Mouse (Mus musculus) liver, embryonic 14.5 days (tissue): Measurements from ENCODE around the gene Cox5b. TPM values are rescaled to one million over a fixed set of nuclear protein-coding genes. Genes with fewer than 3 reads are reported as not detected.

Source experiments
- ATAC-seq: fragments of 200-750 bp; cut with Nextera tagmentation; 2 replicates; pipeline ENCODE4 v1.8.0; 2017; ENCODE audit warnings: moderate number of reproducible peaks, mild to moderate bottlenecking, moderate library complexity; ENCODE audit not compliant: insufficient read depth
- DNase-seq, 3 experiments: peaks; one replicate each; pipeline ENCODE4 v3.0.0-alpha.2; 2012 to 2013; ENCODE audit warnings: low read depth in 3 of 3, low spot score in 3 of 3
- H3K27ac ChIP-seq: fragments of 300-500 bp; sonication (generic); 2 replicates; pipeline ENCODE4 v1.5.1; 2014; ENCODE audit warnings: moderate library complexity, mild to moderate bottlenecking, control low read depth, inconsistent platforms
- H3K27me3 ChIP-seq: fragments of 300-500 bp; sonication (generic); 2 replicates; pipeline ENCODE4 v1.6.1; 2014; ENCODE audit warnings: mild to moderate bottlenecking, low read length, moderate library complexity; ENCODE audit not compliant: control insufficient read depth, insufficient read depth
- H3K36me3 ChIP-seq: fragments of 300-500 bp; sonication (generic); replicated peaks from 2 replicates; pipeline ENCODE4 v1.6.1; 2014; ENCODE audit warnings: low read depth; ENCODE audit not compliant: control insufficient read depth, insufficient read depth
- H3K4me1 ChIP-seq, 2 experiments: fragments of 200-500 bp in 1 of 2; fragments of 300-500 bp in 1 of 2; sonication (generic) in 1 of 2; replicated peaks; 2 replicates each; pipeline ENCODE4 v1.6.1; 2012 to 2014; ENCODE audit warnings: antibody characterized with exemption in 1 of 2, inconsistent platforms in 1 of 2, low read length in 1 of 2; ENCODE audit not compliant: control insufficient read depth in 2 of 2, insufficient read depth in 2 of 2
- H3K4me2 ChIP-seq: fragments of 300-500 bp; sonication (generic); 2 replicates; pipeline ENCODE4 v1.6.1; 2014; ENCODE audit warnings: low read depth, mild to moderate bottlenecking, control low read depth, moderate library complexity
- H3K4me3 ChIP-seq, 2 experiments: fragments of 200-500 bp in 1 of 2; fragments of 300-500 bp in 1 of 2; sonication (generic) in 1 of 2; 2 replicates each; pipeline ENCODE4 v1.5.1; 2012 to 2014; ENCODE audit warnings: low read depth in 2 of 2, low read length in 2 of 2, mild to moderate bottlenecking in 2 of 2, control low read depth in 1 of 2, inconsistent platforms in 1 of 2, moderate library complexity in 1 of 2; ENCODE audit not compliant: insufficient read depth in 1 of 2
- H3K9ac ChIP-seq: fragments of 300-500 bp; sonication (generic); replicated peaks from 2 replicates; pipeline ENCODE4 v1.6.1; 2014; ENCODE audit warnings: mild to moderate bottlenecking, control low read depth, moderate library complexity
- H3K9me3 ChIP-seq: fragments of 300-500 bp; sonication (generic); 2 replicates; pipeline ENCODE4 v1.6.1; 2016; ENCODE audit warnings: low read length, mixed read lengths; ENCODE audit not compliant: control insufficient read depth
- CTCF ChIP-seq: IDR thresholded peaks from 2 replicates; pipeline ENCODE4 v1.5.1; 2016; ENCODE audit warnings: antibody characterized with exemption, low read depth, control low read depth
- EP300 ChIP-seq: IDR thresholded peaks from 2 replicates; pipeline ENCODE4 v1.6.1; 2016; ENCODE audit warnings: antibody characterized with exemption, low read depth
- WGBS: fragments of 180-500 bp; shearing (Covaris S2); extraction: QIAGEN DNeasy Blood & Tissue Kit; methylation state at CpG from one replicate; pipeline ENCODE4 v1.1.7; 2014; ENCODE audit not compliant: insufficient replicate concordance; 5-methylcytosine and 5-hydroxymethylcytosine counted together
- microRNA-seq: library from miRNA; unstranded; fragments of <30 nt; microRNA quantifications from one replicate; pipeline ENCODE4, GENCODE M21; 2016
- polyA plus RNA-seq, 2 experiments: library from polyadenylated mRNA; depleted of rRNA in 1 of 2; stranded (reverse) in 1 of 2; unstranded in 1 of 2; fragments of >200 nt; fragmentation: Nextera tagmentation in 1 of 2; extraction: Ambion mirVana in 1 of 2; gene quantifications; 2 replicates each; pipeline versions ENCODE4 v1.2.1 to v1.2.3; 2012 to 2014

The Cox5b gene
- polyA plus RNA-seq, 2 experiments = 292 to 515 TPM

- Histone ChIP-seq H3K27me3 (no peaks in the 10 kb centered on the region), H3K9me3 (no peaks in the 10 kb centered on the region), H3K27ac (no peak overlapping the region), H3K36me3 (no peaks in the 10 kb centered on the region), H3K4me3 (no peak overlapping the region), H3K9ac (no peak overlapping the region), H3K4me1 (no peaks in the 10 kb centered on the region), H3K4me2 (no peak overlapping the region)
- no peak for ATAC-seq
- DNase-seq = peak; percentile 41 to 62 (median 59)
- 7% methylated on average over 4 of the region's 4 CpGs for WGBS
- TF ChIP-seq CTCF (peak; percentile 88), EP300 (no peak)
These were observed 46.1 kb downstream of the Cox5b start for GRCm38 (mm10) chr1:36737300-36737699.

- Histone ChIP-seq H3K27ac (no peak overlapping the region), H3K9me3 (no peaks in the 10 kb centered on the region), H3K27me3 (no peaks in the 10 kb centered on the region), H3K36me3 (no peaks in the 10 kb centered on the region), H3K4me2 (no peak overlapping the region), H3K4me3 (no peak overlapping the region), H3K9ac (no peak overlapping the region), H3K4me1 (no peaks in the 10 kb centered on the region)
- ATAC-seq (no peak), DNase-seq (no peak)
- TF ChIP-seq CTCF (no peak), EP300 (no peak)
- 52% methylated on average over 5 of the region's 5 CpGs for whole genome bisulfite sequencing
These were observed 48.0 kb downstream of the Cox5b start for GRCm38 (mm10) chr1:36739231-36739630.

GRCm38 (mm10) chr1:36743046-36743445 is 51.8 kb downstream of the Cox5b start:
- no peak overlapping the region for H3K9ac ChIP-seq
- ATAC-seq = no peak
- TF ChIP-seq CTCF (no peak), EP300 (no peak)
- H3K27ac ChIP-seq = no peak overlapping the region
- H3K4me1 ChIP-seq = no peaks in the 10 kb centered on the region
- 49% methylated on average over 9 of the region's 9 CpGs for WGBS
- no peaks in the 10 kb centered on the region for H3K36me3 ChIP-seq
- H3K4me3 ChIP-seq = no peak overlapping the region
- no peak for DNase-seq
- H3K9me3 ChIP-seq = no peaks in the 10 kb centered on the region
- H3K27me3 ChIP-seq = no peaks in the 10 kb centered on the region
- H3K4me2 ChIP-seq = no peak overlapping the region

Small RNA genes lying within 50 kb of the gene (microRNA-seq; reads per million reads assigned to microRNA genes)
- not detected for gene Gm24133

Other genes starting within 250 kb of the Cox5b start
- 4.8 and 5.5 TPM in 2 replicates for gene Lman2l, start 246.2 kb upstream of the Cox5b start, polyA plus RNA-seq (2012; rRNA removed)
- gene Lman2l, start 246.2 kb upstream of the Cox5b start, polyA plus RNA-seq (2014; fragmentation: Nextera tagmentation; extraction: Ambion mirVana) = 7.0 and 7.4 TPM in 2 replicates
- 0.85 and 0.89 TPM in 2 replicates for gene Cnnm4, start 219.8 kb upstream of the Cox5b start, polyA plus RNA-seq (2012; rRNA removed)
- 2.1 and 2.2 TPM in 2 replicates for gene Cnnm4, start 219.8 kb upstream of the Cox5b start, polyA plus RNA-seq (2014; fragmentation: Nextera tagmentation; extraction: Ambion mirVana)
- 2.5 and 3.7 TPM in 2 replicates for gene Cnnm3, start 179.6 kb upstream of the Cox5b start, polyA plus RNA-seq (2012; rRNA removed)
- gene Cnnm3, start 179.6 kb upstream of the Cox5b start, polyA plus RNA-seq (2014; fragmentation: Nextera tagmentation; extraction: Ambion mirVana) = 0.86 and 1.0 TPM in 2 replicates
- 2.3 TPM in 2 replicates for gene Ankrd23, start 154.6 kb upstream of the Cox5b start, polyA plus RNA-seq (2012; rRNA removed)
- 0.59 and 0.80 TPM in 2 replicates for gene Ankrd23, start 154.6 kb upstream of the Cox5b start, polyA plus RNA-seq (2014; fragmentation: Nextera tagmentation; extraction: Ambion mirVana)
- gene Gm42417, start 152.0 kb upstream of the Cox5b start, polyA plus RNA-seq (2012; rRNA removed) = not detected in 2 replicates
- not detected in 2 replicates for gene Gm42417, start 152.0 kb upstream of the Cox5b start, polyA plus RNA-seq (2014; fragmentation: Nextera tagmentation; extraction: Ambion mirVana)
- 3.5 and 3.8 TPM in 2 replicates for gene Ankrd39, start 144.0 kb upstream of the Cox5b start, polyA plus RNA-seq (2012; rRNA removed)
- 5.0 and 5.1 TPM in 2 replicates for gene Ankrd39, start 144.0 kb upstream of the Cox5b start, polyA plus RNA-seq (2014; fragmentation: Nextera tagmentation; extraction: Ambion mirVana)
- gene Sema4c, start 133.1 kb upstream of the Cox5b start, polyA plus RNA-seq (2012; rRNA removed) = 2.3 and 2.8 TPM in 2 replicates
- gene Sema4c, start 133.1 kb upstream of the Cox5b start, polyA plus RNA-seq (2014; fragmentation: Nextera tagmentation; extraction: Ambion mirVana) = 0.25 and 0.35 TPM in 2 replicates
- 0.21 TPM in 2 replicates for gene Fam178b, start 8.3 kb upstream of the Cox5b start, polyA plus RNA-seq (2012; rRNA removed)
- 0.27 TPM in 1 of 2 replicates, not detected in the other for gene Fam178b, start 8.3 kb upstream of the Cox5b start, polyA plus RNA-seq (2014; fragmentation: Nextera tagmentation; extraction: Ambion mirVana)
- not detected in 2 replicates for gene 4933424G06Rik, start 18.7 kb downstream of the Cox5b start, polyA plus RNA-seq (2012; rRNA removed)
- not detected in 2 replicates for gene 4933424G06Rik, start 18.7 kb downstream of the Cox5b start, polyA plus RNA-seq (2014; fragmentation: Nextera tagmentation; extraction: Ambion mirVana)
- 20.7 and 27.5 TPM in 2 replicates for gene Actr1b, start 23.0 kb downstream of the Cox5b start, polyA plus RNA-seq (2012; rRNA removed)
- gene Actr1b, start 23.0 kb downstream of the Cox5b start, polyA plus RNA-seq (2014; fragmentation: Nextera tagmentation; extraction: Ambion mirVana) = 21.4 and 22.2 TPM in 2 replicates
- 0.04 and 0.06 TPM in 2 replicates for gene Zap70, start 70.3 kb downstream of the Cox5b start, polyA plus RNA-seq (2012; rRNA removed)
- gene Zap70, start 70.3 kb downstream of the Cox5b start, polyA plus RNA-seq (2014; fragmentation: Nextera tagmentation; extraction: Ambion mirVana) = not detected in 2 replicates